Mouse (Mus musculus): Measurements from ENCODE around the gene Pgm2l1. TPM values are rescaled to one million over a fixed set of nuclear protein-coding genes. Genes with fewer than 3 reads are reported as not detected.

Gene Pgm2l1
- polyA plus RNA-seq, 1 experiment from 2014 or later, result 3.3 TPM

DNA sequence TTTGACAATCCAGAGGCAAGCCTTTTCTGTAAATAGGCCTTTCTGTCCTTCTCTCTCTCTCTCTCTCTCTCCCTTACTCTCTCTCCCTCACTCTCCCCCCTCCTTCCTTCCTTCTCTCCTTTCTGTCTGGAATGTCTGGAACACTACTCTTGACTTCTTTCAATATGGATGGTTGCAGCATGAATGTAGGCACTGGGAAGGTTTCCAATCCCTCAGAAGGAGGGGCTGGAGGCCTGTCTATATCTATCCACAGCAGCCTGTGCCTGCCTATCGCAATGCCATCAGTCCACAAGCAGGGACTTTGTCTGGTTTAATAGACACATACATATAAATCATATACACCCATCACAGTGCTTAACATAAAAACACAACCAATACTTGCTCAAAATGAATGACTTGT is 82.0 kb downstream of the Pgm2l1 start:
- DNase-seq (ENCODE audit: low spot score), result no peak
- no peaks in the 10 kb centered on the region for H3K9me3 ChIP-seq (replicated peaks)
- H3K27me3 ChIP-seq (ENCODE audit: low read depth, poor library complexity, severe bottlenecking), result no peaks in the 10 kb centered on the region
- H3K4me3 ChIP-seq, result no peak overlapping the region
- H3K36me3 ChIP-seq, result no peaks in the 10 kb centered on the region
- WGBS, result 83% methylated on average over 1 of the region's 1 CpGs
- peaks cover 8% of the 10 kb centered on the region for H3K4me1 ChIP-seq
- H3K27ac ChIP-seq, result no peak overlapping the region

DNA sequence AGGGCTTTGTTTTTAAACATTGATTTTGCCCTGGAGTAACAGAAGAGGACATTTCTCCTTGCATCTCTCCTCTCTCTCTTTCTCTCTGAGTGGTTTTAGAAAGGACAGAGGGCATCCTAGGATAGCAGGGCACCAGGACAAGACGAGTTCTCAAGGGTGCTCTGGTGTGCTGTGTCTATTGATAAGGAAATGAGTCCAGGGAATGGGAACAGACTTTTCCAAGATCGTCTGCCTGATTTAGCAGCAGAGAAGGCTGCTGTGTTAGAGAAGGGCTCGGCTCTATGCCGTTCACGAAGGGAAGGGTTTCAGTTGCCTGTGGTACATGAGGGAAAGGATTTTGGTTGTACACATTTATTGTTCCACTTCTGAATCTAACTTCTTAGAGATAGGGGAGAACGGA is 82.5 kb downstream of the Pgm2l1 start:
- H3K27me3 ChIP-seq (ENCODE audit: low read depth, poor library complexity, severe bottlenecking), result no peaks in the 10 kb centered on the region
- DNase-seq (ENCODE audit: low spot score), result no peak
- H3K36me3 ChIP-seq, result no peaks in the 10 kb centered on the region

DNA sequence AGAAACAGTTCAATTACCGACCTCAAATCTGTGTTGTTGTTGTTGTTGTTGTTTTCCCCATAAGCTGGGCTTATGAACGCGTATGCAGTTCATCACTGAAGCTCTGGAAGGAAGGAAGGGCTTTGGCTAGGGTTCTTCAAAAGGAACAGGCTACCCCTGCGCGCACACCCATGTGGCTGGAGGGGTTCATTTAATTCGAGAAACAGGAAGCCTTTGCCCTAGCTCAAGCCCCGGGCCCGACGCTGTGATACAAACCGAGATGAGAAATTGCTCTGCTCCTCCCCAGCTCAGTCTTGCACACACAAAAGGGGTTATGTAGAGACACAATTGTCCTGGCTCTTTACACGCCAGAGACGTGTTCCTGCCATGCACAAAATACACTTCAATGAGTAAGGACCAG is 83.1 kb downstream of the Pgm2l1 start:
- WGBS, result 84% methylated on average over 12 of the region's 12 CpGs

More for the DNA sequence above, 82.5 kb downstream of the Pgm2l1 start:
- Histone ChIP-seq H3K4me3 (no peak overlapping the region), H3K9me3 (replicated peaks) (no peaks in the 10 kb centered on the region), H3K27ac (no peak overlapping the region), H3K4me1 (peaks cover 8% of the 10 kb centered on the region)
- 72% methylated on average over 6 of the region's 6 CpGs for WGBS

DNA sequence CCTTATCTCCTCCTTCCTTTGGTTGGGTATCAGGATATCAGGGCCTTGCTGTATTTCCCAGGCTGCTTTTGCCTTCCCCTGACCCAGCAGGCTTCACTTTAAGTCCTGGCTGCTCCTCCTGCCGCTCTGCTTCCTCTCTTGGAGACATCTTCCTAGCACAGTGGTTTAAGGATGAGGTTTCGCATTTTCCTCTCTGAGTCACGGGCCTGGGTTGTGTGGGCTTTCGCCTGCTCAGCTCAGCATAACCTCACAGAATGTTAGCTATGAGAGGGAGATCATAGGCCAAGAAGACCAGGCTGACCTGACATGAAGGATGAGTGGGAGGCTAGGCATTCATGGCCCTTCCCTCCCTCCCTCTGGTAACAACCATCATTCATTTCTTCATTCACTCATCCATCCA is 85.5 kb downstream of the Pgm2l1 start:
- no peaks in the 10 kb centered on the region for H3K27me3 ChIP-seq (ENCODE audit: low read depth, poor library complexity, severe bottlenecking)
- no peaks in the 10 kb centered on the region for H3K9me3 ChIP-seq (replicated peaks)
- H3K36me3 ChIP-seq, result no peaks in the 10 kb centered on the region
- no peak overlapping the region for H3K27ac ChIP-seq
- DNase-seq (ENCODE audit: low spot score), result no peak
- H3K4me1 ChIP-seq, result peaks cover 8% of the 10 kb centered on the region
- 85% methylated on average over 4 of the region's 4 CpGs for WGBS
- H3K4me3 ChIP-seq, result no peak overlapping the region

More for the DNA sequence above, 83.1 kb downstream of the Pgm2l1 start:
- Histone ChIP-seq H3K9me3 (replicated peaks) (no peaks in the 10 kb centered on the region), H3K4me3 (no peak overlapping the region), H3K36me3 (no peaks in the 10 kb centered on the region), H3K27me3 (ENCODE audit: low read depth, poor library complexity, severe bottlenecking) (no peaks in the 10 kb centered on the region), H3K4me1 (peaks cover 8% of the 10 kb centered on the region), H3K27ac (no peak overlapping the region)
- no peak for DNase-seq (ENCODE audit: low spot score)

DNA sequence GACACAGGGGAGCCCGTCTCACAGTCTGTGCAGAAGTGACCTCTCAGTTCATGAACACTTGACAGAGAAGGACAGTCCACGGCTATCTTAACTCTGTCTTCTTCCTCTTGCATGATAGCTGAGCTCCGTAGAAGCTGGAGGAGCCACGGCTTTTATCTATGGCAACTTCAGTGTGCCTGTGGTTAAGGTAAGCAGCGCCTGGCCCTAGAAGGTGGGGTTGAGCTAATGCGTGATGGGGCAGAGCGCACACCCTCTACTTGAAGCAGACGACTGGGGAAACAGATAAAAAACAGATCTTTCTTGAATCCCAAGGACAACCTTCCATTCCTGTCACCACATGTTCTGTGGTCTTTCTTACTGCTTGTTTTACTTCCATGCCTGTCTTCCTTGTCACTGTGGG is 89.7 kb downstream of the Pgm2l1 start:
- Histone ChIP-seq H3K4me1 (no peaks in the 10 kb centered on the region), H3K4me3 (no peak overlapping the region), H3K36me3 (no peaks in the 10 kb centered on the region), H3K27ac (no peak overlapping the region), H3K27me3 (ENCODE audit: low read depth, poor library complexity, severe bottlenecking) (no peaks in the 10 kb centered on the region), H3K9me3 (replicated peaks) (no peaks in the 10 kb centered on the region)
- DNase-seq (ENCODE audit: low spot score), result no peak
- WGBS, result 93% methylated on average over 8 of the region's 8 CpGs

DNA sequence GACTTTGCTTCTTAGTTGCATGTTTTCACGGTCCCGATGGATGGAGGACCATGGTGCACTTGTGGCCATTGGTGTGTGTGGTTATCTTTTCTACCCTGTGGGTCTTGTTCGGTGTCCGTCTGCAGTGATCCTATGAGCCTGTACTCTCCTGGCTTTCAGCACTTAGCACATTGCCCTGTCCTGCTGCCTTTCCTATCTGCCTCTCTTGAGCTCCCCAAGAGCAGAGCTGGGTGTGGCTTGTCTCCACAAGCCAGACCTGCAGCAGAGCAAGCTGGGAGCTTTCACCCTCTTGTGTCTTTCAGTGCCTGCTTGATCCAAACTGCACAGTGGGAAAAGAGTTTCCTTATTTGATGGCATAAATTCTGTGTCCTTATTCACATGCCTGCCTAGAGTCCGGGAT is 90.3 kb downstream of the Pgm2l1 start:
- Histone ChIP-seq H3K27ac (no peak overlapping the region), H3K4me1 (no peaks in the 10 kb centered on the region), H3K27me3 (ENCODE audit: low read depth, poor library complexity, severe bottlenecking) (no peaks in the 10 kb centered on the region), H3K36me3 (no peaks in the 10 kb centered on the region), H3K4me3 (no peak overlapping the region), H3K9me3 (replicated peaks) (no peaks in the 10 kb centered on the region)
- 91% methylated on average over 5 of the region's 5 CpGs for WGBS
- no peak for DNase-seq (ENCODE audit: low spot score)

DNA sequence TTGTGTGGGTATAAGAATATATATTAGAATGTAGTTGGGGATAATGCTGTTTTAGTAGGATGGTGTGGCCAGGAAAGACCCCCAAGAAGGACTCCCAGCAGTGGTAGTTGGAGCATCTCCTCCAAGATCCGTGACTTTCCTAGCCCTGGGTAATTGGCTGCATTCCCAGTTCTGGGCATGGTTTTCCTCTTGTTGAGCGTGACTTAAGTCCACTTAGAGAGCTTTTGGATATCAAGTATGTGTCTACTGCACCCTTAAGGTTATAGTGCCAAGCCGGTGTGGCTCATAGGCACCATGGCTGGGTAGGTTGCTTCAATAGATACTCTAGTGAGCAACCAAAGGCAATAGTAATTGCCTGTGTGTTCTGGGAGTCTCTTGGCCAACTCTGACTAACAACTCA is 96.5 kb downstream of the Pgm2l1 start:
- WGBS, result 96% methylated on average over 3 of the region's 3 CpGs
- DNase-seq (ENCODE audit: low spot score), result no peak
- Histone ChIP-seq H3K36me3 (peaks cover 41% of the 10 kb centered on the region), H3K4me1 (no peaks in the 10 kb centered on the region), H3K9me3 (replicated peaks) (no peaks in the 10 kb centered on the region), H3K27me3 (ENCODE audit: low read depth, poor library complexity, severe bottlenecking) (no peaks in the 10 kb centered on the region), H3K27ac (no peak overlapping the region), H3K4me3 (no peak overlapping the region)

DNA sequence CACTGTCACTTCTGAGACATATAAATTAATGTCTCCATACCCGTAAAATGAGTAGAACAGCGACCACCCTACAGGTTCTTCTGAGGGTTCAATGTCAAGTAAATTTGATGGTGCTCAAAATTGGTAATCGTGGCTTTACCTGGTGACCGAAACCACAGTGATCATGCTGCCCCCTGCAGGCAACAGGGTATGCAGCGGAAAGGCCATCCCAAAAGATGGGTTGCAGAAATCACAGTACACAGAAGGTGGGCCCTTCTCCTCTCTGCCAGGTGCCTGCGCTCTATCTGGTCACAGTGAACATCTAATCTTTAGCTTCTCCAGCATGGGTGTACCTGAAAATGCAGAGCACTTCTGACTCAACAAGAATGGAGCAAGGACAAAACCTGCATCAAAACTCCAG is 98.3 kb downstream of the Pgm2l1 start:
- H3K27ac ChIP-seq, result no peak overlapping the region
- 91% methylated on average over 6 of the region's 6 CpGs for WGBS
- peak; percentile 52 for DNase-seq (ENCODE audit: low spot score)
- no peaks in the 10 kb centered on the region for H3K27me3 ChIP-seq (ENCODE audit: low read depth, poor library complexity, severe bottlenecking)
- H3K36me3 ChIP-seq, result peaks cover 56% of the 10 kb centered on the region
- no peaks in the 10 kb centered on the region for H3K4me1 ChIP-seq
- no peaks in the 10 kb centered on the region for H3K9me3 ChIP-seq (replicated peaks)
- H3K4me3 ChIP-seq, result no peak overlapping the region

DNA sequence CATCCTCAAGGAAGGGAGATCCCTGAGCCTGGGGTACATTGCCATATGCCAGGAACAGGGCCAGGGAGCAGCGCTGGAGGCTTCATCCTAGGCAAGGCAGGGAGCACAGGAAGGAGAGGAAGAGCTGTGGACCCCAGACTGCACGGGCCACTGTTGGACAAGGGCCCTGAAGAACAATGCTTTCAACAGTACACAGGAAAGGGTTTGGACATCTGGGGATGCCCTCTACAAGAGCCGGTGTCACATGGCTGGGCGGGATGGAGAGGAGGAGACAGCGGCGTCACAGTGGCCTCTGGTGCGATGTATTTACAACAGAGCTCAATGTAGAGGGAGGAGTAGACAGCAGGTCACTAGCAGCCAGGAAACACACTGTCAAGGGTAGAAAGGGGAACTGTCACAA is 100.3 kb downstream of the Pgm2l1 start:
- Histone ChIP-seq H3K36me3 (peaks cover 76% of the 10 kb centered on the region), H3K27ac (no peak overlapping the region), H3K9me3 (replicated peaks) (no peaks in the 10 kb centered on the region), H3K4me3 (no peak overlapping the region), H3K27me3 (ENCODE audit: low read depth, poor library complexity, severe bottlenecking) (no peaks in the 10 kb centered on the region), H3K4me1 (no peaks in the 10 kb centered on the region)
- no peak for DNase-seq (ENCODE audit: low spot score)
- 94% methylated on average over 7 of the region's 7 CpGs for WGBS

Other genes with a start within 250 kb of the Pgm2l1 start
- gene Rnf169, start 246.9 kb upstream of the Pgm2l1 start, polyA plus RNA-seq (2016; fragmentation: Nextera tagmentation; extraction: Ambion mirVana), result 5.6 and 6.3 TPM in 2 replicates
- gene Chrdl2, start 221.2 kb upstream of the Pgm2l1 start, polyA plus RNA-seq (2016; fragmentation: Nextera tagmentation; extraction: Ambion mirVana), result 0.14 and 0.19 TPM in 2 replicates
- 102 and 107 TPM in 2 replicates for gene Pold3, start 105.8 kb upstream of the Pgm2l1 start, polyA plus RNA-seq (2016; fragmentation: Nextera tagmentation; extraction: Ambion mirVana)
- gene Lipt2, start 68.1 kb upstream of the Pgm2l1 start, polyA plus RNA-seq (2016; fragmentation: Nextera tagmentation; extraction: Ambion mirVana), result 28.5 and 29.2 TPM in 2 replicates
- 18.0 and 19.4 TPM in 2 replicates for gene Kcne3, start 50.9 kb upstream of the Pgm2l1 start, polyA plus RNA-seq (2016; fragmentation: Nextera tagmentation; extraction: Ambion mirVana)
- gene P4ha3, start 58.1 kb downstream of the Pgm2l1 start, polyA plus RNA-seq (2016; fragmentation: Nextera tagmentation; extraction: Ambion mirVana), result 1.1 and 2.4 TPM in 2 replicates
- 31.2 and 40.3 TPM in 2 replicates for gene C2cd3, start 144.8 kb downstream of the Pgm2l1 start, polyA plus RNA-seq (2016; fragmentation: Nextera tagmentation; extraction: Ambion mirVana)
- 79.1 and 84.2 TPM in 2 replicates for gene Ppme1, start 144.9 kb downstream of the Pgm2l1 start, polyA plus RNA-seq (2016; fragmentation: Nextera tagmentation; extraction: Ambion mirVana)
- gene Ucp3, start 245.6 kb downstream of the Pgm2l1 start, polyA plus RNA-seq (2016; fragmentation: Nextera tagmentation; extraction: Ambion mirVana), result not detected in 2 replicates

Data from limb, embryonic 10.5 days (tissue).